Mouse (Mus musculus) right cerebral cortex, postnatal 25 days (tissue): ENCODE measurements around the gene Pla2g4b.

Source experiments
- DNase-seq: peaks from one replicate; pipeline ENCODE4 v3.0.0; 2022

Pla2g4b gene

DNA sequence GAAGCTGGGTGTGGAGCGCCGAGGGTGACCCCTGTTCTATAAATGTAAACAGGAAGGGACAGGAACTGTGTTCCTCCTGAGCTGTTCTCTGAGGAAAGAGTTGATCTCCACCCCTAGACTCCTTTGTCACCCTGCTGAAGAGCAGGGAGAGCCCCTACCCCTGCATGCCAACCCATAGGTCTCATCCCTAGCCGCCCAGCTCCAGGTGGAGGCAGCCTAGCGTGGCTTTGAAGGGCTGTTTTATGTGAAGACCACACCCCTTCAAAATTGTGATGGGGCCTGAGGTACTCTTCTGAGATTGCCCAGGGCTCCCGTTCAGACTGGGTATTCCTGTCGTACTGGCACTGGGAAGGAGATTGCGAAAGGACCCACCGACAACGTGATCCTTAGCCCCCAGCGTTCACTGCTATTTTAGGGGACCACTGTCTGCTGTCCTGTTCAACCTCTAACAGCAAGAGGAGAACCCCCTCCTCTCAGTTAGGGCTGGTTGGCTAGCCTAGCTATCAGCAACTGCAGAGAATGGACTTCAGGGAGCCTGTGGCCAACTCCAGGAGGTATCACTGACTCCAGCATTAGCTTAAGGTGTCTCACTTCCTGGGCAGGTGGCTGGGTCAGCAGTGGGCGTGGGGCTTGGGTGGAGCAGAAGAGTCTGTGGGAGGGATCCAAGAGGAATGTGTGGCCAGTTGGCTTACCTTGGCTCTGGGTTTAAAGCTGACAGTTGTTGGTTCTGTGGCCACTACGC lies at the start of gene Pla2g4b:
Gene Pla2g4b, plus strand, starts transcription at position 692 of the 742 bp plus-strand sequence.
- DNase-seq, result no peak

DNA sequence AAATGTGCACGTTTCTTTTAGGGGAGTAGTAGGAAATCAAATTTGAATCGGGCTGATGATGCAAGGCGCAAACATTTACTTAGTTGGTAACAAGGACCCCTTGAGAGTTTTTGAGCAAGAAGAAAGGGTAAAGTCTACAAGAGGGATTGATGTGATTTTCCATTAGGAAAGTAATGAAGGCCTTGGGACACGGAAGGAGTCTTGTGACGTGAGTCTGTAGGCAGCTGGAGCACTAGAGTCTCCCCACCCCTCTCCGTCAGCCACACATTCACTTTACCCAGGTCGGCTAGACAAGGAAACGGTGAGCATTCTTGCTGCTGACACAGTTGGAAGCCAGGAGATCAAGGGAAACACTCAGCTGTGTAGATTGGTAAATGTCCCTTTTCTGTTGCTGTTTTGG lies 47.3 kb upstream of the Pla2g4b start:
- DNase-seq, result no peak

DNA sequence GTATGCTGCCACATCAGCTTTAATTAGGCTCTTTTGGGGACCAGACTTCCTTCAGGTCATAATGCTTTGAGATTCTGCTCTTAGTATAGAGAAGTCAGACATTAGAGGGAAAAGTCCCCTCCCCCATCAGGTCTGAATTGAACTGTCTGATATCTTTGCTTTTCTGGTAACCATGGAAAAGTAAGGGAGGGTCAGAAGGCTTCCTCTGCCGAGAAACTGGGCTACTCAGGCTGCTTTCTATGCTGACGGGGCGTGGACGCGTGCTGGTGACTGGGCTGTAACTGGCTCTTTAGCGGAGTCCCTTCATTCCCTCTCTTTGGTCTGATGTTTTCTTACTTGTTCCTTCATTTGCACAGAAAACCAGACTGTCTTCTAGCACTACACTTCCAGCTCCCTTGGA lies 46.8 kb upstream of the Pla2g4b start:
- DNase-seq, result no peak

DNA sequence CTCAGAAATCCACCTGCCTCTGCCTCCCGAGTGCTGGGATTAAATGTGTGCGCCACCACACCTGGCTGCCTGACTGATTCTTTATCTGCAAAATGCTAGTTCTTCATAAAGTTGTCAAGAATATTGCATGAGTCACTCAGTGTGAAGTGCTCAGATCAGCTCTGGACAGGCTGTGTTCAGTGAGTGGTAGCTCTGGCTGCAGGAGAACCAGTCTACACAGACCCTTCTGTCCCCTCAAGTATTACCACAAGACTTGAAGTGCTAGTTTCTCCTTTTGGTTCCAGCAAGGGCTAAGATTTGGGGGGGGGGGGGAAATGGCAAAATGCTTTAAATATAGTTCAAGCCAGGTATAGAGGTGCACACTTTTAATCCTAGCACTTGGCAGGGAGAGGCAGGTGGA lies 45.8 kb upstream of the Pla2g4b start:
- DNase-seq, result no peak

DNA sequence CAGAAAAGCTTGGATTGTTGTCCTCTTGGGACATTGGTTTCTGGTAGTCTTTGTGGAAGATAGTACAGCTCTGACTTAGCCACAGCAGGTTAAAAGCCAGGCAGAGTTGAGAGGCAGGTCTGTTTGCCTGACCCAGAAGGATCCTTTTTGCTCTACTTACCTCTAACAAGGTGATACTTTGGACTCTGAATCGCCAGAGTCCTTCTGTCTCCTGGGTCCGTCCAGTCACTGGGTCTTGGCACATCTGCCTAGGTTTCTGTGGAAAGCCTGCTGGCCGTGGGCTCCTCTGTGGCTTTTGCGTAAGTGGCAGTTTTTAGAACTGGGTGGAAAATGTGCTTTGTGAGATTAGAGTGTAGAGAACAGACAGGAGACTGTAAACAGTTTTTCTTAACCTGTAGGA lies 44.3 kb upstream of the Pla2g4b start:
- DNase-seq, result no peak

DNA sequence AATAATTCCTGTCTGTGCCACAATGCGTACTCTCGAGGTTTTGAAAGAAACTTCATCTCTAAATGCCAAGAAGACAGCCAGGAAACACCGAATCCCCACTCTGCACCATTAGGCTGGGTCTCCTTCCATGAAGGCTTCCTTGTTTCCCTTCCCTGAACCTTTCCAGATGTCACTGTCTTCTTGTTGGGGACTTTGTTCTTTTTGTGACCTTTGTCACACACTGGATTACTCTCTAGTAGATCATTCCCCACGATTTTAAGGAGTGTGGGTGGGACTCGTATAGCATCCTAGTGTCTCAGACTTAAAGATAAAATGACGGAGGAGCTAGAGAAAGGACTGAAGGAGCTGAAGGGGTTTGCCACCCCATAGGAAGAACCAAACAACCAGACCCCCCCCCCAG lies 42.3 kb upstream of the Pla2g4b start:
- no peak for DNase-seq

DNA sequence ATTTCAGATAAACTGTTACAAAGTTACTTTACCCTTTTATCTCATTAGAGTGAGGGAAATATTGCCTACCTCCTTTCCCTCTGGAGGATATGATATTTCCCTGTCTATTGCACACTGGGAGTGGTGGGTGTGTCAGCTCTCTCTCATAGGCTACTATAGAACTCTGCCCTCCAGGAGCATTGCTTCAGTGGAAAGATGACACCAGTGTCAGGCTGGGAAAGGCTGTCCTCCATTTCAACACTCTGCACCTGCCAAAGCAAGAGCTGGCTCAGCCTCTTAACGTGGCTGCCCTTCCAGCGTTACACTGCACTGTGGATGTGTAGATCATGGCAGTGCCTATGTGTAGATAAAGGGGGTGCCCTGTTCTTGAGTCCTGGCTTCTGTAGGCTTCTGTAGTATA lies 40.9 kb upstream of the Pla2g4b start:
- no peak for DNase-seq

DNA sequence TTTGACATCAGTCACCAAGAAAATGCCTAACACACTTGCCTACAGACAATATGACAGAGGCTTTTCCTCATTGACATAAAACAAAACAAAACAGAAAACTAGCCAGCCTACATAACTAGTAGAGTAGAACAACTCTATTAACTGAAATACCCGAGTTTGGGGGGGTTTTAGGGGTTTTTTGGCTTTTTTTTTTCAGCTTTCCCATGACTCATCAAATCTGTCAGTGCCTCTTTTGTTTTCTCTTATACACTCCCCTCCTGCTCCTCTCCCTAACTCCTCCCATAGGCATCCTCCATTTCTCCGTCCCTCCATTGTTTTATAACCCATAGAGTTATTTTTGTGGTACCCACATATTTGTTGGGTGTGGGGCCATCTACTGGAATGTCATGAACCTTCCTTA lies 39.7 kb upstream of the Pla2g4b start:
- no peak for DNase-seq

DNA sequence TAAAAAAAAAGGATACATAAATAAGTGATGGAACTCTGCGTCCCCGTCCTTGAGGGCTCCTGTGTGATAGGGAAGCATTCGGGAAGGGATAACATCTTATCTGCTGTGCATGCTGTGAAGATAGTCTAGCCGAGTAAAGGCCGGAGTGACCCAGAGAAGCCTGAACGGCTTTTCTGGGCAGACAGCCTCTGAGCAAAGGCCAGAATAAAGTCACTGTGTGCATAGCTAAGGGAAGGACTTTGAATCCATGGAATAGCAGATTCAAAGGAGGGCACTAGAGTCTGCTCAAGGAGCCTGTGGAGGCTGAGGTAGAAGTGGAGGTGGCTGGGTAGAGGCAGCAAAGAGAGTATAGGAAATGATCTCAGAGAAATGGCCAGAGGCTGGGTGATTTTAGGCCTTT lies 38.4 kb upstream of the Pla2g4b start:
- no peak for DNase-seq

DNA sequence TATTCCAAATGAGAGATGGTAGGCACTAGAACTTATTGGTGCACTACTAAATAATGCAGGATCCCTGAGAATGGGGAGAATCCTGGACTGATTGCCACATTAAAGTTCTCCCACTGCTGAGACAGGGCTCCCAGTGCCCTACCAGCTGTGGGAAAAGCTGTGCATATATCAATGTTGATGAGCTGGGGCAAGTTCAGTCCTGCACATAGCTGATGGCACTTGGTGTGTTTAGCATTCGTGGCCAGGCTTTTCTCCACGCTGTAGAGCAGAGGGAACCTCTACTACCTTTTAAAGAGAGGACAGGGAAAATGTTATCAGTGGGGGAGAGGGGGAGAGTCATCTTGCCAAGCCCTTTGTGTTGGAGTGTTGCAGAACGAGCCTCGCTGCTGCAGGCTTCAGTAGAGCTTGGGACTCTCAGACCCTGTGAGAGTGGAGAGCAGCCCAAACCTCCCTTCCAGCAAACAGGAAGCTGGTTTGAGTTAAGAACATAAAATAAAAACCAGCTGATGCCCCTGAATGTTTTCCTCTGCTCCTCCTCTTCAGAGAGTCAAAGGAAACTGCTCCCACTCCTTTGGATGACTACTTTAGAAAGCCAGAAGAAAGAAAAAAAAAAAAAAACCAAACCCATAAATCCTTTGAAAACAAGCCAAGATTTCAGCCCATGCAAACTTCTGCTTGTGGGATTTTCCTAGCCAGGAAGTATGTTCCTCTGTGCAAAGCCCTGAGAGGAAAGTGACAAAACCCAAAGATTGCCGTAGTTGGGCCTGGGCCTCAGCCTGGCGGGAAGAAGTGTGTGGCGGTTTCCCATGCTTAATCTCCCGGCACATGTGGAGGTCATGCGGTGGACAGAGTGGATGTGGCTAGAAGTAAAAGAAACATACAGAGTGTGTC lies 37.6 kb upstream of the Pla2g4b start:
- no peak for DNase-seq

DNA sequence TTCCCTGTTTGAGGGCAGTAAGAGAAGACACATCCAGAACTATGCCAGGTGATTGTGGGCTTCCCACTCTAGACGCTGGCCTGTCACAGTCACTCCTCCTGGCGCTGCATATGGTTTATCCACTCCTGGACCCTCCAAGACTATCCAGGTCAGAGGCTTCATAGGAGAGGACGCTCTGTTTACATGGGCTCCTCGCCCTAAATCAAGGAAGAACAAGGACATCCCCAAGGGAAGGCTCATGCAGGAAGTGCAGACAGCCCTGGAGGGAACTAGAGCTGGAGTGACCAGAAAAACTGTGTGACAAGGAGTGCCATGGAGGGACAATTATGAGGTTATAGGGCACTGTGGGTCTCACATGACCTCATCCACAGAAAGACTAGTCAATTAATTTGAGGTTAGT lies 35.9 kb upstream of the Pla2g4b start:
- no peak for DNase-seq

DNA sequence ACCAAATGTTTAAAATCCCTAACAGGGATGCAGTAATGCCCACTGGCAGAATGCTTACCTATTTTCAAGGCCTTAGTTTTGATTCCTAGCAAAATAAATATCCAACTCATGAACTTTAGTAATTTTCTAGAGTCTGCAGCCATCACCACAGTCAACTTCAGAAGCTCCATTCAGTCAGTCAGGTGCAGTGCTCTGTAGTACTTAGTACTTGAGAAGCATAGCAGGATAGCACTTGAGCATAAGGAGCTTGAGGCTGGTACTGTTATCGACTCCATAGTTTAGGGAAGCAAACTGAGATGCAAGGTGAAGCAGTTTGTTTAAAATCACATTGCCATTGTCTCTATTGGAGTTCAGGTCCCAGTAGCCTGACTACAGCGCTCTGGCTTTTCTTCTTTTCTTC lies 33.5 kb upstream of the Pla2g4b start:
- no peak for DNase-seq

DNA sequence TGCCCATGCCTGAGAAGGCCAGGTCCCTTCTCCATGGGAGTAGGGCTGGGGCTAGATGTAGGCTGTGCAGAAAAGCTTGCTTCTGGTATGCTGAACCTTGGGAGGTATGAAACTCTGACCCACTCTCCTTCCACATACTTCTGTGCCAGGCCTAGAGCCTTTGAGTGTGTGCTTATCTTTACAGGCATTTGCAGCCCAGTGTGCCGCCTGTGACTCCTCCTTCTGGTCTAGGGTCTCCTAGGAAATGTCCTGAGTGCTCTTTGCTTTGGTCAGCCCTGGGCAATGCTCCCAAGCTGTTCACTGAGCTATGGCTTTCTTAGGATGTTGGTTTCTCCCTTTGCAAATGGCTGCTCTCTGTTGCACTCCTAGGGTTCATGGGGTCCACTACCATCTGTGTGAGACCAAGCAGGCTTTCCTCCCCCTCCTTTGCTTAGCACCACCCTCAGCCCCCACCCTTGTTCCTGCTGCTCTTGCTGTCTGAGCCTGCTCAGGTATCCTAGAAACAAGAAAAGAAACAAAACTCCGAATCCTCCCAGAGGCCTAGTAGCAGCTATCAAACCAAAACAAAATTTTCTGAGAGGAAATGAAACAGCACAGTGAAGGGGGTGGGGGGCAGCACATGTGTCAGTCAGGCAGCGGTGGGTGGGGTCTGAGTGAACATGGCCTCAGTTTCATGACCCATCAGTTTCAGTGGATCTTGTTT lies 32.2 kb upstream of the Pla2g4b start:
- no peak for DNase-seq

DNA sequence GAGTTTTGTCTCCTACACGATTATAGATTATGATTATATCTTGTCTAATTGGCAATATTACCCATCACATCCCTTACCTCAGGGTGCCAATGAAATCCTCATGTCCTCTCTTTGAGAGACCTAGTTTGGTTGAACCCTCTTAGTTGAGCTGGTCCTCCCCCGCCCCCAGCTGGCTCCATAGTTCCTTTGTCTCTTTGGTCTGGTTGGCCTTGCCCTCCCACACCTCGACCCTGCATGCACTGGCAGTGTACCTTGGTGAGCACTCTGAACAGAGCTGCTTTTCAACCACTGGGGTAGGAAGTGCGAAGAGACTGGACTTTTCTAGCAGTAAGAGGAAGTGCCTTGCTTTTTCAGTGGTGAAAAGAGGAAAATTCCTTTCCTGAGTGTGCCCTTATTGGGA lies 31.3 kb upstream of the Pla2g4b start:
- DNase-seq, result no peak

DNA sequence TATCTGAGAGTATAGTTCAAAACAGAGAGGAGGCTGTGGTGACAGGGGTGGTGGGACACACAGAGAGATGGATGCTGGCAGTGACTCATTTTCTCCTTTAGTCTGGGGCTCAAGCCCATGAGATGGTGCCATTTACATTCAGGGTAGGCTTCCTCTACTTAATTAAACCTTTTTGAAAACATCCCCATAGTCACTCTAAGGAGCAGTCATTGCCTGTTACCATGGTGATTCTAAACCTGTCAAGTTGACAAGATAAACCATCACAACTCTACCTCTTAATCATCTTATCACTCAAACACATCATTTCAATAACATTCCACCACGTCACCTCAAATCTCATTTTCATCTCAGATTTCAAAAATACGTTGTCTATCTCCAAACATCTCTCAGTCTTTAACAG lies 29.2 kb upstream of the Pla2g4b start:
- no peak for DNase-seq

DNA sequence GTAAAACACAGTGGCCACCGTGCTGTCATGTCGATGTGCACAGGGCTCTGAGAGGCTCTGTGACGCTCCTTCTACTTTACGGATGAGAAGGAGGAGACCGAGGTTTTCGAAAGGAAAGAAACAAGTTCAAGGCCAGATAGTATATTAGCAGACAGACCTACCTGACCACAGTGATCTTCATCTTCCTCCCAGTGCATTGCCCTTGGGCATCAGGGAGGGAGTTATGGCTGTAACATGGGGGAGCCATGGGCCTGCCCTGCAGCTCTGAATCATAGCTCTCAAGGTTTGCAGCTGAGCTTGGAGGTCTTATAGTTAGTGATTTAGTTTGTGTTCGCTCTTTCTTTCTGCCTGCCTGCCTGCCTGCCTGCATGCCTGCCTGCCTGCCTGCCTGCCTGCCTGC lies 26.5 kb upstream of the Pla2g4b start:
- DNase-seq, result no peak

DNA sequence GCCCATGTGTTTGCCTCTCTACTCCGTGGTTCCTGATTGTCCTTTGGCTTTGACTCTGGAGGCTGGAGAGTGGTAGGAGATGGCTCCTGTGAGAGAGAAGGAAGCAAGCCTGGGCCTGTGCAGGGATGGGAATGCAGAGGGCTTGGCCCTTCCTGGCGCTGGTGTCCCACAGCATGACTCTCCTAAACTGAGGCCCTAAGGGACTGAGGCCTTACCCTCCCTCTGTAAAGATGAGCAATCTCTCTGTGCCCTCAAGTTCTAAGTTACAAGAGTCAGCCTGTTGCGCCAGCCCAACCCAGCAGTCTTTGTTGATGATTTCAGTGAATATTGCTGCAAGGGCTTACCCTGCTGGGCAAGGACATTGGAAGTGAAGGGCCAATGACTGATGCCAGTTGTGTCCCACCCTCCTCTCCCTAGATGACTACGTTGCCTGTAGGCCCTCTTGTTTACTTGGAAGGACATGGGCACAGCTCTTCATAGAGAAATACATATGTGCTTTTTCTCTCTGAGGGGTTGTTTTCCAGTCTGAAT lies 25.5 kb upstream of the Pla2g4b start:
- no peak for DNase-seq

DNA sequence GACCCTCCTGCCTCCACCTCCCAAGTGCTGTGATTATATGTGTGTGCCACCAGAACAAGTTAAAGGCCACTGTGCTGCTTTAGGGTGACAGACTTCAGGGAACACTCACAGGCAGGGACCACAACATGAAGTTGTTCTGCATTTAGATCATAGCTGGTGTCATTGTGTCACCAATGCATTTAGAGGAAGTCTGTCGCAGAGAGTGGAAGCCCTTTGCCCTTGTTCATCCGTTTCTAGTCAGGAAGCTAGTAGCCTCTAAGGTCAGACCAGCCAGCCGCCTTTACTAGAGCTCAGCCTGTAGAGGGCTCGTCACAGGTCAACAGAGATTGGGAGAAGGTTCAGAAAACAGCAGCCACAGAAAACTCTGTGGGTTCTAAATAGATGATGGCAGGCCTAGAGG lies 24.5 kb upstream of the Pla2g4b start:
- DNase-seq, result no peak

DNA sequence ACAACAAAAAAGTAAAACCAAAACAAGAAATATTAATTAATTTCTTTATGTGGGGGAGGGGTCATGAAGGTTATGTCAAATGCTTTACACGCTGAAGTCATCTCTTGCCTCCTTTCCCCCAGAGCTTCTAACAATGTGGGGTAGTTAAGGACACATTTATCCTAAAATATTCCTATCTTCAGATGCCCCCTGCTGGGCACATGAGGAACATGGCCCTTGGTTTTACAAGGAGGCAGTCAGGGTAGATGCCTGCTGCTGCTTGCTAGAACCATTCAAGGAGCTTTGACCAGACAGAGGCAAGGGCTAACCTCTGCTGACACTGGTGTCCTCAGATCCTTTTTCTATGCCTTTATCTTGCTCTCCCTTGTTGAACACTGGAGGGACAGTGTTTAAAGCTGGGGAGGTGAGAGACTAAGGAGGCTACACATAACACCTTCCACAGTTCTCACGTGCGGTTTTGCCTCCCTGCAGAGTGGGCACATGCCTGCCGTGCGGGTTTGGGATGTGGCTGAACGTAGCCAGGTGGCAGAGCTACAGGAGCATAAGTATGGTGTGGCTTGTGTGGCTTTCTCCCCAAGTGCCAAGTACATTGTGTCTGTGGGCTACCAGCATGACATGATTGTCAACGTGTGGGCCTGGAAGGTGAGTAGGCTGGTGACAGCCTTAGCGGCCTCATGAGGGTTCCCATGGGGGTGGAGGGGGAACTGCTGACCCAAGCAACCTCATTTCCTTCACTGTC lies 21.6 kb upstream of the Pla2g4b start:
- DNase-seq, result no peak

DNA sequence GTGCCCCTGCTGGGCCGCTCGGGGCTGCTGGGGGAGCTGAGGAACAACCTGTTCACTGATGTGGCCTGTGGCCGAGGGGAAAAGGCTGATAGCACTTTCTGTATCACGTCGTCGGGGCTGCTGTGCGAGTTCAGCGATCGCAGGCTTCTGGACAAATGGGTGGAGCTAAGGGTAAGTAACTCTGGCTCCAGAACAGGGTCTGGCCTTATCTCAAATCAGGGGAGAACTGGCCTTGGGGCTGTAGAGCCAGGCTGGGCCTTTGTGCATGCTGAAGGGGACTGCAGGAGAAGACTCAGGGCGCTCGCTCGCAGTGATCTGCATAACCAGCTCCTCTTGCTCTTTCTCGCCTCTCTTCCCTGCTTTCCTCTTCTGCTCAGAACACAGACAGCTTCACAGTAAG lies 20.3 kb upstream of the Pla2g4b start:
- no peak for DNase-seq

DNA sequence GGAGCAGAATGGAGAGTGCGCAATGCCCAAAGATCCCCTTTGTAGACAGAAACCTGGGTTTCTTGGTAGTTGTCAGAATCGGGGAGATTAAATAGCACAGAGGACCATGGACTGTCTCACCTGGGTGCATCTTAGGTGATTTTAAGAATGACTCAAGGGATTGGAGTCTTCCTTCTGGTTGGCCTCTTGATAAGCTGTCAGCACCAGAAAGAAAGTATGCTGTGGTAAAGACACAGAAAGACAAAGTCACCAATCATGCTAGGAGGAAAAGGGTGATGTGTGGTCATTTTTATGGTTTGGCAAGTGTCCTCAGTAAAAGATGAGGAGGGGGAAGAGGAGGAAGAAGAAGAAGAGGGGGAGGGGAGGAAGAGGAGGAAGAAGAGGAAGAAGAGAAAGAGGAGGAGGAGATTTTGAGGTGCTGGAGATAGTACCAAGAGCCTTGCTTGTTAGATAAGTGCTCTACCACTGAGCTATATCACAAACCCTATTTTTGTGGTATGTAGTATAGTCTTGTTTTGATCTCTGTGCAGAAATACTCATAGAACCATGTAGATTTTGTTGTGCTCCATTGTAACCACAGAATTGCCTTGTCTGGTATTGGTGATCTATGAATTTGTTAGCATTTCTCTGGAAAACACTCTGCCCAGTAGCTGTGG lies 19.3 kb upstream of the Pla2g4b start:
- no peak for DNase-seq

DNA sequence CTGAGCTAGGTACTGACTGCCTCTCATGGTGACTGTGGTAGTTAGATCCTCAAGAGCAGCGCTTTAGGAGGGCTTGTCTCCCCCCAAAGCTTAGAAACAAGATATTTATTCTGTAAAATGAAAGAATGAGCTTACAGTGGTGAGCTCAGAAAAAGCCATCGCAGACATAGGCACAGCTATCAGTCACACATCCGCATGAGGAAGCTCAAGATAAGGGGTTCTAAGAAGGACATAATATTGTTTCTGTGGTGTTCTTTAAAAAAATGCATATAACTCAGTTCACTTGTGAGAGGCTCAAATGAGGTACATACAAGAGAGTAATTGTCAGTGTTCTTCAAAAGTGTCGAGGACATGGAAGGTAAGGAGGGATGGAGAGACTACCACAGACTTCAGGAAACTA lies 17.3 kb upstream of the Pla2g4b start:
- no peak for DNase-seq
